Mouse (Mus musculus) embryo, embryonic 10.5 days (tissue): Measurements from ENCODE around the gene Itsn2.
"Not testable (repeated sequence)": the region's sequence is repeated elsewhere in the genome, so short reads cannot be mapped to it uniquely, and the experiment has no call there.

ENCODE experiments used
- DNase-seq: peaks from one replicate; pipeline ENCODE4 v3.0.0-alpha.2; 2015; ENCODE audit warnings: low spot score

The Itsn2 gene

DNA sequence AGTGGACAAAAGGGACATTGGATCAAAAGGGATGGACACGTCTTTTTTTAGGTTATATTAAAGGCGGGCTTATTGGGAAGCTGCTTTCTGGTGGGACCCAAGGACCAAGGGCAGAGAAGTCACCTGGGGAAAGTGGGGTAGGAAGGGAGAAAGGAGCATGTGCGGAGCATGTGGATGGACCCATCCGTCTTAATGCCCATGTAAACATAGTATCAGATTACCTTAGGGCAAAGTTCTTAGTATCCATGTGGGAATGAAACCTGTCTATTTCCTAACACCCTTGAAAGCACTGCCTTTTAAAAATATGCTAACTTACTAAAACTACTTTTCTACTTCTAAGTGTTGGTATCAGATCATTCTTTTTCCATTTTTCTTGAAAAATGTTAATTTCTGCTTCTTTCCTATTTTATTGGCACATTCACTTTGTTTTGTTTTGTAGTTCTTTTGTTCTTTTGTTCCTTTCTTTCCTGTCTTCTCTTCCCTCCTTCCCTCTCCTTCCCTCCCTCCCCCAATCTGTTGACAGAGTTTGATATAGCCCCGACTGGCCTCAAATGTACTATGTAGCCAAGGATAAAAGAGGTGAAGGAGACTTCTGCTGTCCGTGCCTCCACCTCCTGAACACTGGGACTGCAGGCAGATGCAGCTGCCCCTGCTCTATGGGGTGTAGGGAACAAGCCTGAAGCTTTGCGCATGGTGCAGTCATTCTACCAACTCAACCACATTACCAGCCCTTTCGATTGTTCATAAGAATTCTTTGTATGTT, 6.4 kb downstream of the Itsn2 start:
- DNase-seq = no peak

DNA sequence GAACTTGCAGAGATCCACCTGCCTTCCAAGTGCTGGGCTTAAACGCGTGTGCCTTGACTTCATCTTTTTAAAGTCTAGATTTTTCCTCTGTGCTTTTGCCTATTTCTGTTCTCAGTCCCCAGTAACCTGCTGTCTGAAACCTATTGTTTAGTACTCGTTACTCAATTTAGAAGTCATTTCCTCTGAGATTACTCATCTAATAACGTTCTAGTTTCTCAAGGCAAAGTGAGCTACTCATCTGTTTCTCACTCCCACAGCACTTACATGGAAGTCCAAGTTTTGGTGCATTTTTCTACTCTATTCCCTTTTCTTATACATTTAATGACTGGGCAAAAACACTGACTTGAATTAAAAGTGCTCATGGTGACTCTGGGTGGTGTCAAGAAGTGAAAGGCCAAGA, 7.3 kb downstream of the Itsn2 start:
- DNase-seq = no peak

DNA sequence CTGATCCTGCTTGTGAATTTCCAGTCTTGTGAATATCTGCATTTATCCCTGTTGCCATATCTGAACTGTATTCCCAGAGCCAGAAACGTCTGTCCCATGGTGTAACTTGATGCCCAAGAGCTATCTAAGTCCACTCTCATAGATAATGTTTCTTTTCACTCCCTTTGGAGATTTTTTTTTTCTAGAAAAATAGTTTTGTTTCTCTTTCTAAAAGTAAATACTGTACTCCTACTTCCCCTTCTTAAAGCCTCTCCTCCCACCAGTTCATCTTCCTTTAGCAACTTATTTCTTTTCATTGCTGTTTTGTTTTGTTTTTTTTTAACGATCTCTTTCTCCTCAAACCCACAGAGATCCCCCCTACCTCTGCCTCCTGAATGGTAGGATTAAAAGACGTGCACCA, 14.2 kb downstream of the Itsn2 start:
- DNase-seq = no peak

DNA sequence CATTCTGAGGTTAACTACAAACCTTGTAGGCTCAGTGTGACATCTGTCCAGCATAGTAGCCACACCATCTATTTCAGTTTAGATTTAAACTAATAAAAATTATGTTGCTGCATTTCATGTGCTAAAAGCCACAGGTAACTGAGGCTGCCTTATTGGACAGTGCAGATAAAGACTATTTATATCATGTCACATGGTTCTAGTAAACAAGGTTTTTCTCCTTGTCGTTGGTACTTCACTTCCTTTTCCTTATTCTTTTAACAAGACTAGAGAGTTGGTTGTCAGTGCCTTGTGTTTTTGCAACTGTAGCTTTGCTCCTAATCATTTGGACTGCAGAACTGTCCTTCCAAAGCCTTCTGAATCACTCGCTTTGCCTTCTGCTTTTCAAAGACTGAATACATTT, 22.3 kb downstream of the Itsn2 start:
- DNase-seq = no peak

DNA sequence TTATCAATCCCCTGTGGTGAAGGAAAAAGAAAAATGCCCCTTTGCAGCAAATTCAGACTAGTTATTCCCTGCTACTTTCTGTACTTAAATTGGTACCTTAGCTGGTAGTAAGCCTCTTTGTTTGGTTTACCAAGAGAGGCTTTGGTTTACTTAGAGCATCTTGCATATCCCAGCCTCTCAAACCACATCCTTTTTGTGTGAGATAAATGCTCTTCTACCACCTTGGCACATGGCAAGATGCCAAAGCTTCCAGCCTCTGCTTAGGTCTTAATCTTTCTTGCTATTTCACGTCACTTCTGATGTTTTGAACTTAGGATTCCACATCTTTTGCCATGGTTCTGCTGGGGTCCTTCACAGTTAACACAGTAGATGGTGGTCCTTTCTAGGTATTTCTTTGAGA, 31.8 kb downstream of the Itsn2 start:
- DNase-seq = no peak

DNA sequence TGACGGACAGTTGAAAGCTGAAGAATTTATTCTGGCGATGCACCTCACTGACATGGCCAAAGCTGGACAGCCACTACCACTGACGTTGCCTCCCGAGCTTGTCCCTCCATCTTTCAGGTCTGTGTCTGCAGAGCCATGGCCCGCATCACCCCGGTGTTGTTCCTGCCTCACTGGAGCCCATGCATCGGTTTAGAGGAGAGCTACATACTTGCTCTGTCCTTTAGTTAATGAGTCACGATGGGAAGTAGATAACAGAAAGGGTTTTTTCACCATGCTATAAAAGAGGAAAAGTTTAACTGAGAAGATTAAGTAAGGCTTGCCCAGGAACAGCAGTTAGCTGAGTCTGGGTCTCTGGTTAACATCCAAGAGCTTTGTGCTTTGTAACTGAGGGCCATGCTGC, 40.5 kb downstream of the Itsn2 start:
- DNase-seq = no peak

DNA sequence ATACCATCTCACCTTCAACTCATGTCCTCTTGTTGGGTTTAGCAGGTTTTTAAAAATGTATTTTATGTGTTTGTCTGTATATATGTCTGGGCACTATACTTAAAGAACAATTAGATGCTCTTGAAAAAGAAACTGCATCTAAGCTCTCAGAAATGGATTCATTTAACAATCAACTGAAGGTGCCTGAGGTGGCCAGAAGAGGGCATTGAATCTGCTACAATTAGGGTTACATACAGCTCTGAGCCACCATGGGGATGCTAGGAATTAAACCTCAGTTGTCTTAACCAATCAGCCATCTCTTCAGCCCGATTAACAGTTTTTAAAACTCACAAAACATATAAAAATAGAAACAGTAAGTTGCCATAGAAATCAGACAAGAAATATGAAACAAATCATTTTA, 46.0 kb downstream of the Itsn2 start:
- DNase-seq = no peak

DNA sequence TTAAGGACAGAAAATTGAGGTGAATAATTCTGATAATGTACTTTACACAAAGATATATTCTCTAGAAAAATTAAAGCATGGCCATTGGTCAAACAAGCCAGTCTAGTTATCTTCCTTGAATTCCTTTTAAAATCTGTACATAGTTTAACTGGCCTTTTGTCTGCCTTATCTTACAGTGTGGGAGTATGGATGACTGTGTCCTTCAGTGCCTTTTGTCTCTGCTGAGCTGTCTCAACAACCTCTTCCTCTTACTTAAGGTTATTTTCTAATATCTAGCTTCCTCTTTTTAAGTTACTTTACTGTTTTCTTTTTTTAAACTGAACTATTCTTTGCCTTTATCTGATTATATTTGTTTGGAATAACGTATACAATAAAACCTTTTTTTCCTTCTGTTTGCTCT, 48.3 kb downstream of the Itsn2 start:
- DNase-seq = no peak

DNA sequence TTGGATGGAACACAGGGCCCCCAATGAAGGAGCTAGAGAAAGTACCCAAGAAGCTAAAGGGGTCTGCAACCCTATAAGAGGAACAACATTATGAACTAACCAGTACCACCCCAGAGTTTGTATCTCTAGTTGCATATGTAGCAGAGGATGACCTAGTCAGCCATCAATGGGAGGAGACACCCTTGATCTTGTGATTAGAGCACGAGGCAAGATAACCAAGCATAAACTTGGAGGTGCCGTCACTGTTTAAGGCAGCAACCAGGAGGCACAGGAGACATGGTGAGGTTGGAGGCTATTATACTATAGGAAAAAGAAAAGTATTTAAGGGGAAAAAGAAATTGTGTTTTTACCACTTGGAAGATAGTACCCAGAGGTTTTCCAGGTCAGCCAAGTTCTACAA, 64.4 kb downstream of the Itsn2 start:
- DNase-seq = no peak

DNA sequence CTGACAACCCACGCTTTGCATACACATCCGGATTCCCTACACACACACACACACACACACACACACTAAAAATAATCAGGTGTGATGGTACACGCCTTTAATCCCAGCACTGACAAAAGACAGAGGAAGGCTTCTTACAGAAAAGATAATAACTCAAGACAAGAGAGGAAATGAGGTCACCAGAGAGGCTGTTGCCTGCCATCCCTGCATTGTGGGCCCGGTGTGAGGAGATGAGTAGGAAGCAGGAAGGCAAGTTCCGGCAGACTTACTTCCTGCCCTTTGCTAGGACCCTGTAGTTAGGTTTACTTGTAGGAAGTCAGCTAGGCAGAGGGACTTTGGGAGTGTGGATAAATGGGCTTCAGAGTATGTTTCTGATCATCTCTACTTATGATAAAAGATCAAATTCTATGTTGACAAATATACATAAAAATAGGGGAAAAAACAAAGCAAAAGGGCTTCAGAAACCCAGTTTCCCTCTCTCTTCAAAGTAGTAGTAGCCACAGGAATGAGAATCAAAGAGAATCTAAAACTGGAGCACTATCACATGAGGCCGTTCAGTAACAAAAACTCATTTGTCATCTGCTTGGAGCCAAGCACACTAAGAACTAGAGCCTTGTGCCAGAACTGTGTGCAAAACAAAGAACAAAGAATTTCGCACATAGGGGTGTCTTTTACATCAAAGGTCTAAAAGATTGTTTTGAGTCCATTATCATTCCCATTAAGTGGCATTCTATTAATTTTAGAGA, 72.7 kb downstream of the Itsn2 start:
- DNase-seq = no peak

DNA sequence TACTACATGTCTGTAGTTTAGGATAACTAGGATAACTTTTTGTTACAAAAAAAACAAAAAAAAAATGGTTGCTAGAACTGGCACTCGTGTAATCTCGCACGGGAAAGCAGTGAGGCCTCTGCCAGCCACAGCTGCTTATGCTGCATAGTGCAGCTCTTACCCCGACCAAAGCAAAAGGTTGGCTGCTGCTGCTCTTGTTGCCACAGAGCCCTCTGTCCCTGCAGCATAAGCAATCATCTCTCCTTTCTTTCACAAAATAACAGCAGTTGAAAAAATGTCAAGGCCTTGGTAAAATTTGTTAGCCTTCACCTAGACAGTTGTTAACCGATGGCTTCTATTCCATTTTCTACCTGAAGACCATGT, 73.2 kb downstream of the Itsn2 start:
- no peak for DNase-seq

DNA sequence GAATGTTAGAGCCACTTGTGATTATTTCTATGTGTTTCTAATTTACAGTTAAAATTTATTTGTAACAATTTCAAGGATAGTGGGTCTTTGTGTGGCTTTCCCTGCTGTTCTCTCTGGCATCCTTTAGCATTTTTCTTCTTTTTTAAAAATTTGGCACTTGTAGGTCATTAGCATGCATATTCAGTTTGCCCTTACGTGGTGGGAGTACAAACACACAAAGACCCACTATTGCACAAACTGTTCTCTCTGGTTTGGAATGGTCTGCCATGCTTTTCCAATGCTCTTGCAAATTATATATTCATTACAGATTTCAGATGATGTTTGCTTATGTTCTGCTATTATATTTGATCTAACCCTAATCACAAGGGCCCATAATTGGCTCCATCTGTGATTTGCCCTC, 83.9 kb downstream of the Itsn2 start:
- DNase-seq = no peak

DNA sequence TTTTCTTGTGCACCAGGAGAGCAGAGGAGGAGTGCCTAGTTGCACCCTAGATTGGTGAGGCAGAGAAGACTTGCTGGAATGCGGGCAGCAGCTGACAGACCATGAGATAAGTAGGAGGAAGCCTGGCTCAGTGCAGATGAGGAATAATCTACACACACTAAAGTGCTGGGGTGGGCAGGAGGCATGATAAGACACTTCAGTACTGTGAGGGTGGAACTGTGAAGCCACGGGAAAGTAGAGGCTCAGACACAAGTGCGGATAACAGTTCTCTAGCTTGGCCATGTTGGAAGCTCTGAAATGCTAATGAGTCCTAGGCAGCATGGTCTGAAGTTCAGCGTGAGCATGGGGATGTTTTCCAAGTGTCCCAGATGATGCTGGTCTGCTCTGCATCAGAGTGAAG, 87.5 kb downstream of the Itsn2 start:
- no peak for DNase-seq

DNA sequence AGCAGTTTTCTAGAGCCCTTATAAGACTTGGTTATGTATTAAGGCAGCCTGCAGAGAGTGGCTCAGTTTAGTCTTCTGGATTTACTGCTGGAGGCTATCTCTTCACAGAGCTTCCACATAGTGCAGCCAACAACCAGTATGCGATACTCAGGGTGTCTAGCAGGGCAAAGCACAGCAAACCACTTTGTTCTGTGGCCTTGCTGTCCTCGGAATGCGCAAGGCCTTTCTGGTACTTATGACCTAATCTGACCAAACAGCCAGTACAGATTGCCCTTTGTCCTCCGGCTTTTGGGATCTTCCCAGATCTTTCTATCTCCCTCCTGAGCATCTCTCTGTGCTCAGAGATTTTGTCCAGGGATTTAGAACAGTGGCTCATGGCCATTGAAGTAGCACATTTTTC, 93.0 kb downstream of the Itsn2 start:
- DNase-seq = no peak

DNA sequence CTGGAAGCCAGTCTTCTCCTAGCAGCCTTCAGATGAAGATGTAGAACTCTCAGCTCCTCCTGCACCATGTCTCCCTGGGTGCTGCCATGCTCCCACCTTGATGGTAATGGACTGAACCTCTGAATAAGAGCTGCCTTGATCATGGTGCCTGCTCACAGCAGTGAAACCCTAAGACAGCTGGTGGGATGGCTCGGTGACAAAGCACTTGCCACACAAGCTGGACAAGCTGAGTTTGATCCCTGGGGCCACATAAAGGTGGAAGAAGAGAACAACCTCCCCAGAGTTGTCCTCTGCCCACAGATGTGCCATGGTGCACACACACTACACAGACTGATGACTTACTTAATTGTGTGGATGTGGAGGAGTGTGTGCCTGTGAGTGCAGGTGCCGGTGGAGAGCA, 95.9 kb downstream of the Itsn2 start:
- DNase-seq = no peak

DNA sequence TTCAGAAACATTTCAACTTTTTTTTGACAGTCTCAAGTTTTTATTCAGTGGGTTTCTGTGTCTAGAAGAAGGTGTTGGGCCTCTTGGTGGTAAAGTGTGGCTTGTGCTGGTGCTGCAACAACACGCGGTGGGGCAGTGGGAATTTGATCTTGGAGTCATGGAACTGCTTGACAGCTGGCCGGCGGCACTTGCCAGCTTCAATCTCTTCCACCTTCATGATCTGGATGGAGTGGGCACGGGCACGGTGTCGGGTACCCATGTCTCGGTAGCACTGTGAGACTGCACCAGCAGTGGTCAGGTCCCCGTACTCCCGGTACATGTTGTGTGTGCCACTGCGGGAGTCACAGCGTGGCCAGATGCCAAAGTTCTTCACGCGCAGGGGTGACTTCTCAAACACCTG, 96.9 kb downstream of the Itsn2 start:
- DNase-seq = no peak

DNA sequence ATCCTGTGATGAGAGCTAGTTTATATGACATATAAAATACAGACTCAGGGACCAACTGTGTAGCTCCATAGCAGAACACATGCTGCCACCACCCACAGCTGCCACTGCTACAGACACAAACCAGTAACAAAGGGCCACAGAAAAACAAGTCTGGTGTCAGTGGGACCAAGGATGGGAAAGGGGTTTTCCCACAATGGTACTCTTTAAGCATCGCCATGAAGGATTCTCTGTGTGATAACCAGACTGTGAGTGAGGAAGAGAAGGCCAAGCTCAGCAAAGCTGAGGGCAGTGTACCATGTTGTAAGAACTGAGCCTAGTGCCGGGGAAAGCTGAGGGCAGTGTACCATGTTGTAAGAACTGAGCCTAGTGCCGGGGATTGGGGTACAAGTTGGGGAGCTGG, 98.8 kb downstream of the Itsn2 start:
- no peak for DNase-seq

DNA sequence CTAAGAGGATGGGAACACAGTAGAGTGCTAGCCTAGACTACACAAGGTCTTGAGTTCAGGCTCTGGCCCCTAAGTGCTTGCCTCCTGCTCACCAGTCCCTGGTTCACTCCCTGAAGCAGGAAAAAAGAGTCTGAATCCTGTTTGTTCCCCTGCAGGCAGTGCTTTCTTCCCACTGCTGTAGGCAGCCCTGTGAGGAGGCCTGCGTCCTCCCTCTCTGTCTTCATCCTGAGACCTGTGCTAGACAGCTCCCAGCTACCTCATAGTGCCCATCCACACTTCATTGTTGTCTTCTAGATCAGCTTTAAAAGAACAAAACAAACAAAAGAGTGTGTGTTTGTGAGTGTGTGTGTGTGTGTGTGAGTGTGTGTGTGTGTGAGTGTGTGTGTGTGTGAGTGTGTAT, 102.1 kb downstream of the Itsn2 start:
- DNase-seq = no peak

DNA sequence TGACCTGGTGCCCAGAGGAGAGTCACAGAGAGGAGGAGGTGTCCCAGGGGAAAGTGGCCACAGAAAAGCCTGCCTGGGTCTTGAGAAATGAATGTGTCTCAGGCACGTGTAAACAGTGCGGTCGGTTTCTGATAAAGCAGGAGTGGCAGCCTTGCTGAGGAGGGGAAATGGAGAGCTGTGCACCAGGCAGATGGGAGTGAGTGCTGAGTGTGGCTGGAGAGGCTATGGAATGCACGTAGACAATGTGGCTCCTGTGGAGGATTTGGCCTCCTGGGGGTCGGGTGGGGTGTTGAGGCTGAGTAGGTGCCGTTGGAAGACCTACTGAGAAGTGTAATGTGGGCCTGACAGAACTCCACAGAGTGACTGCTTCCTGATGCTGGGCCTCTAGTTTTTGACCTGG, 113.2 kb downstream of the Itsn2 start:
- DNase-seq = not testable (repeated sequence)

DNA sequence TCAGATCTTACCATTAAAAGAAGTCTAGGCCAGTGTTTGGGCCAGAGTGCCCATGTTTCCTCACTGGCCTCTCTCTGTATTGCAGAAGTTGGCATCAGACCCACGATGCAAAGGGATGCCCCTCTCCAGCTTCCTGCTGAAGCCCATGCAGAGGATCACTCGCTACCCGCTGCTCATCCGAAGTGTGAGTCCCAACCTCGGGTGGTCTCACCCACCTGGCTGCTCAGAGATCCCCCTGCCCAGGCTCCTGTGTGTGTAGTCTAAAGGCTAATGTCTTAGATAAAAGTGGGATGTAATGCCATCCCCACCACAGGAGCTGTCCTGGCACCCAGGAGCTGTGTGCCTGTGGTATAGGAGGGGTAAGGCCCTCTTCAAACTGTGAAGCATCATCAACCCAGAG, 113.7 kb downstream of the Itsn2 start:
- DNase-seq = no peak

DNA sequence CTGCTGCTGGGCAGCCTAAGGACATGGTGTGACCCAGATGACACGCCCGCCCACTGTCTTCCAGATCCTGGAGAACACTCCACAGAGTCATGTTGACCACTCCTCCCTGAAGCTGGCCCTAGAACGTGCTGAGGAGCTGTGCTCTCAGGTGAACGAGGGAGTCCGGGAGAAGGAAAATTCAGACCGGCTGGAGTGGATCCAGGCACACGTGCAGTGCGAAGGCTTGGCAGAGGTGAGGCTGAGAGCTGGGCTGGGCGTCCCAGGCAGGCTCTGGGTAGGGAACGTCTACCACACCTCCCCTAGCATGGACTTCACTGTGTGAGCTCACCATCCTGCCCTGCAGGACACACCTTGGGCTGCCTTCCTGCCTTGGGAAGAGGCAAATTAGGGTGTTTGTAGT, 114.5 kb downstream of the Itsn2 start:
- no peak for DNase-seq

DNA sequence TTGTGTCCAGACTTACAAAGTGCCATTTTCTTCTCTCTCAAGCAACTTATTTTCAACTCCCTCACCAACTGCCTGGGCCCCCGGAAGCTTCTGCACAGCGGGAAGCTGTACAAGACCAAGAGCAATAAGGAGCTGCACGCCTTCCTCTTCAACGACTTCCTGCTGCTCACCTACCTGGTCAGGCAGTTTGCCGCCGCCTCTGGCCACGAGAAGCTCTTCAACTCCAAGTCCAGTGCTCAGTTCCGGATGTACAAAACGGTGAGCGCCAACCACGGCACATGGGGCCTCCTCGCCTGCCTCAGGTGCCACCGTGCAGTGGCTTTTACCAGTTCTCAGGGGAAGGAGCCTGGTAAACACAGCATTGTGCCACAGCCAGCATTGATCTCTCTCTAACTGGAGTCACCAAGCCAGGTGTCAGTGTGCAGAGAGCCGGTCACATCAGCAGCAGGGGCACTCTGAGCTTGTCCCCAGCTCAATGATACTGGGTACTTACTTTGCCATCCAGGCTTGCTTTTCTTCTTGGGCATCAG, 115.1 kb downstream of the Itsn2 start:
- no peak for DNase-seq

DNA sequence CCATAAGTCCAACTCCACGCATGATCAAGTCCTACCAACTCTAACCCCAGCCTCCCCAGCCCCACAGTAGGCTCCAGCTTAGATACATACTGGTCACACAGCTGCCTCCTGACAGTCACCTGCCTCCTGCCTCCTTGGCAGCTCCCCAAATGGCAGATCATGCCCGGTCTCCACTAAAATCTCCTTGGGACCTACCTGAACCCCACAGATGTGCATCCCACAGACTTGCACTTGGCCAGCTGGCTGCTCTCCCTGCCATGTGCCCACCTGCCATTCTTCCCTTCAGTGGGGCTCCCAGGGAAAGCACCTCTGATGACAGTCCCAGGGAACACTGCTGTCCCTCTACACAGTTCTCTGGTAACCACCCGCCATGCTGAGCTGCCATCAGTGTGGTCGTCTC, 115.9 kb downstream of the Itsn2 start:
- DNase-seq = no peak
